Mouse (Mus musculus): ENCODE data around the gene Trappc6b. TPM values are rescaled to one million over a fixed set of nuclear protein-coding genes. Genes with fewer than 3 reads are reported as not detected.
A peak's percentile ranks its signal among the peaks of the same experiment; 100 is the strongest.
"Not testable (repeated sequence)": the region's sequence is repeated elsewhere in the genome, so short reads cannot be mapped to it uniquely, and the experiment has no call there.

Gene Trappc6b
- total RNA-seq, 2 experiments from 2014 or later = 46.4 to 60.7 TPM

GRCm38 (mm10) chr12:59072286-59072685, 11.0 kb upstream of the Trappc6b start:
- no peak for TF ChIP-seq CTCF (IDR thresholded peaks at IDR 0.05)
- no peak for DNase-seq
- intact Hi-C loops (cut with DNase I) = no loop called here
- Histone ChIP-seq H3K27ac (no peak overlapping the region), H3K4me3 (no peak overlapping the region)

DNA sequence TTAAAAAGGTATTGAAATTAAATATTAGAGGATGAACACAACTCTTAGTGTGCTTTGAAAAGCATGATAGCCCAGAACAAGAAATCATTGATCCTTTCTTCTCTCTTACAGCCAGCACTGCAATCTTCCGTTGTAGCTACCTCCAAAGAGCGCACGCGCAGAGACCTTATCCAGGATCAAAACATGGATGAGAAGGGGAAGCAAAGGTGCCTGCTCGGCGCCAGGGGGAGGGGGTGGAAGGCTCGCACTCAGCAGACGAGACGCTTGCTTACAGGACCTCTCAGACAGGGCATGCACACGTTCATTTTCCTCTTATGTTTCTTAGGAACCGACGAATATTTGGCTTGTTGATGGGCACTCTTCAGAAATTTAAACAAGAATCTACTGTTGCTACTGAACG, 7.5 kb upstream of the Trappc6b start:
- Histone ChIP-seq H3K4me3 (no peak overlapping the region), H3K27ac (no peak overlapping the region)
- no peak for TF ChIP-seq CTCF (IDR thresholded peaks at IDR 0.05)
- DNase-seq = no peak
- intact Hi-C loops (cut with DNase I) = no loop called here

- peak overlapping the region; percentile 96 for H3K27ac ChIP-seq
- intact Hi-C loops (cut with DNase I) = loop anchor here (2.0 kb wide), 2 partner anchors 64 to 152 kb away; partner anchors contain the start of gene Fbxo33
- DNase-seq = no peak
- peak overlapping the region; percentile 94 for H3K4me3 ChIP-seq
- TF ChIP-seq CTCF (IDR thresholded peaks at IDR 0.05) = no peak
These were observed 5.8 kb upstream of the Trappc6b start for GRCm38 (mm10) chr12:59067095-59067494.

DNA sequence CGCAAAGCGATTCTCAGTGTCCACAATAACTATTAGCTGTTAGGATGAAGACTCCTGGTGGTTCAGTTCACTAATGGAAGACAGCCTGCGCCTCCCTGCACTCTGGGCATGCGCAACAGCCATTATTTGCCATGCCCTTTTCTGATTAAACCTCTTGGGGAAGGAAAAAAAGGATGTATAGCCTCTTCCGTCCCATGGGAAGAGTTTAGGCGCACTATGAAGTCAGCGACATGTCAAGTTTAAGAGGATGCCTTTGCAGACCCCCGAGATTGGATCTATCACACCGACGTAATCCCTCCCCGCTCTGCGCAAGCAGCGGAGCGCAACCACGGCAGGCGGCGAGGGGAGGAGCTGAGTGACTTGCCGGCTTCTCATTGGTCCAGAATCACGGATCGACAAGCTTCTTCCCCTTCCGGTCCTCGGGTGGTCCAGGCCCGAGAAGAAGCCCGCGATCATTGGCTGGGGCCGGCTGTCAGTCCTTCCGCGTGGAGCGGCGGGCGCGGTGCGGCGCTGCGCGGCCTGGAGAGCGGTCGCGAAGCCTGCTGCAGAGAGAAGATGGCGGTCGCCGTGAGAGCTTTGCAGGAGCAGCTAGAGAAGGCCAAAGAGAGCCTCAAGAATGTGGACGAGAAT, 5.3 kb upstream of the Trappc6b start, which contains the start of gene Pnn:
TSS of gene Pnn (plus strand) at position 437 of the 630 bp plus-strand sequence.
- intact Hi-C loops (cut with DNase I) = loop anchor here (2.0 kb wide), 2 partner anchors 64 to 152 kb away; partner anchors contain the start of gene Fbxo33
- DNase-seq = peak; percentile 98
- TF ChIP-seq CTCF (IDR thresholded peaks at IDR 0.05) = peak; percentile 43
- Histone ChIP-seq H3K27ac (peak within 1 kb of the TSS; percentile 96), H3K4me3 (peak within 1 kb of the TSS; percentile 94)

GRCm38 (mm10) chr12:59065776-59066175, 4.5 kb upstream of the Trappc6b start:
- peak overlapping the region; percentile 94 for H3K4me3 ChIP-seq
- intact Hi-C loops (cut with DNase I) = loop anchor here (2.0 kb wide), 2 partner anchors 65 to 153 kb away; partner anchors contain the start of gene Fbxo33
- no peak for TF ChIP-seq CTCF (IDR thresholded peaks at IDR 0.05)
- H3K27ac ChIP-seq = peak overlapping the region; percentile 96
- DNase-seq = no peak

GRCm38 (mm10) chr12:59064837-59065236, 3.6 kb upstream of the Trappc6b start:
- DNase-seq = no peak
- no peak overlapping the region for H3K4me3 ChIP-seq
- TF ChIP-seq CTCF (IDR thresholded peaks at IDR 0.05) = no peak
- no peak overlapping the region for H3K27ac ChIP-seq
- intact Hi-C loops (cut with DNase I) = no loop called here

DNA sequence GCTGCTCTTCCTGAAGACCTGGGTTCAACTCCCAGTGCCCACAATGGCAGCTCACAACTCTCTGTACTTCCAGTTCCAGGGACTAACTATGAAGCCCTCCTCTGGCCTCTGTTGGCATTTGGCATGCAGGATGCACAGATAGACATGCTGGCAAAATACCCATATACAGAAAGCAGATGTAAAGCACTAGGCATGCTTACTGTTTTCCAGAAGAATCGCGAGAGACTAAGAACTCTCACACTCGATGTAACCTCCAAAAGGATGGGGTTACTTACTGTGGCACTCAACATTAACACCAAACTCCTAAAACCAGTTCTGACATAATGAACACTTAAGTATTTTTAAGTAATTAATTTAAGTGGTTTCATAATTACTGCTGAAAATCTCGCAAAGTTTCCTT, 950 bp downstream of the Trappc6b start:
- TF ChIP-seq CTCF (IDR thresholded peaks at IDR 0.05) = no peak
- Histone ChIP-seq H3K4me3 (peak overlapping the region; percentile 84), H3K27ac (peak overlapping the region; percentile 96)
- intact Hi-C loops (cut with DNase I) = loop anchor here (2.0 kb wide), 1 partner anchor 48 kb away; the partner anchor contains the start of genes Gemin2 and Sec23a
- DNase-seq = no peak

GRCm38 (mm10) chr12:59058242-59058641, 3.0 kb downstream of the Trappc6b start:
- DNase-seq; intact Hi-C loops (cut with DNase I): not testable (repeated sequence)

DNA sequence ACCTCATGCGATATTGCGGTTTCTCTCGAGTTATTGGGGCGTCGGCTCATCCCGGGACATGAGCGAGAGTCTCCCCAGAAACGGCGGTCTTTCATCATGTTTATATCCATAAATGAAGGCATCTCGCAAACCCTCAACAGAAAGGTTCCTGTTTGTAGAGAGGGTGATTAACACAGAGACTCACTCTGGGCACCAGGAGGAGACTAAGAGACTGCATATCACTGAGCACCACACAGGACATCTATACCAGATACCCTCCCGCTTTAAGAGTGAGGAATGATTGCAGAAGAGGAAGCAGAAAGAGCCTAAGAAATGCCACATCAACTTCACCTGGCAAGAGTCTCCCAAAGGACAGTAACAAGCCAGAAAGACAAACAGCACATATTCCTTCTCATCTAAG, 5.0 kb downstream of the Trappc6b start:
- no peak overlapping the region for H3K4me3 ChIP-seq
- DNase-seq = no peak
- intact Hi-C loops (cut with DNase I) = no loop called here
- no peak overlapping the region for H3K27ac ChIP-seq
- no peak for TF ChIP-seq CTCF (IDR thresholded peaks at IDR 0.05)

More at GRCm38 (mm10) chr12:59058242-59058641, 3.0 kb downstream of the Trappc6b start:
- H3K27ac ChIP-seq, H3K4me3 ChIP-seq: not testable (repeated sequence)

DNA sequence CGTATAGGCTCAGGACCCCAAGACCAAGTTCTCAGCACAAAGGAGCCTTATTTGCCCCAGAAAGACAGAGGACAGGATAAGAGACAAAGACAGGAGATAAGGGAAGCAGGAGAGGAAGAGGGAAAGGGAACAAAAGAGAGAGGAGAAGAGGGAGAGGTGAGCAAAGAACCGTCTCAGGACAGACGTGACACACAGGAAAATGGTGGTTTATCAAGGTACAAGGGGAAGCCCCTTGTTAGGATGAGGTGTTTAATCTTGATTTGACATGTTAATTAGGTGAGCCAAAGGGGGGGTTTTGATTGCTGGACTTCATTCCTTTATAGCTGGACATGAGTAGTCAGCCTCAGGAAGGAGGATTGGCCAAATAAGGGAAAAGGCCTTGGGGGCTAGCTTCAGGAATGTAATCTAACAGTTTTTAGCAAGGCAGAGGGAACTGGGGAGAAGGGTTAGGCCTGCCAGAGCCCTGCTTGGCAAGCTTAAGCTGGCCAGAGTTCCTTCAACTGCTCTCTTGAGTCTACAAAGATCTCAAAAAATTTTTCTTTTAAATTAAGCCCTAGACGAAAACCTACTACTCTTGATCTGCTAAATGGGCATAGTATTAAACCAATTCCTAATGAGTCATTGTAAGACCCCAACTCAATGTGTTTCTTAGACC, 5.9 kb downstream of the Trappc6b start:
- Histone ChIP-seq H3K4me3 (no peak overlapping the region), H3K27ac (no peak overlapping the region)
- intact Hi-C loops (cut with DNase I) = no loop called here
- DNase-seq = no peak
- no peak for TF ChIP-seq CTCF (IDR thresholded peaks at IDR 0.05)

DNA sequence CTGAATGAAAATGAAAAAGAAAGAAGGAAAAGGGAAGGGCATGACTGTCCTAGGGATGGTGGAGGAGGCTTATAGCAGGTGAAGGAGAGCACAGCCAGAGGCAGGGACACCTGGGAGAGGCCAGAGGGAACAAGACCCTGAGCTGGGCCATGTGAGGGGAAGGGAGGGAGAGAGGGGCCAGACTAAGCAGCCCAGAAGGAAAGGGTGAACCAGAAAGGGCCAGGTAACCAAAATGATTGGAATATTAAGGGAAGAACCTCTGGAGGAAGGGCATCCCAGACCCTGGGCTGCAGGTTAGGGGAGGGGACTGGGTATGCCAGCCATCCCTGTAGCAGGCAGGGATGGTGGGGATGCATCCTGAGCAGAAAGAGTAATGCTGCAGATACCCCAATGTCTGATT, 7.3 kb downstream of the Trappc6b start:
- intact Hi-C loops (cut with DNase I) = no loop called here
- H3K4me3 ChIP-seq = no peak overlapping the region

DNA sequence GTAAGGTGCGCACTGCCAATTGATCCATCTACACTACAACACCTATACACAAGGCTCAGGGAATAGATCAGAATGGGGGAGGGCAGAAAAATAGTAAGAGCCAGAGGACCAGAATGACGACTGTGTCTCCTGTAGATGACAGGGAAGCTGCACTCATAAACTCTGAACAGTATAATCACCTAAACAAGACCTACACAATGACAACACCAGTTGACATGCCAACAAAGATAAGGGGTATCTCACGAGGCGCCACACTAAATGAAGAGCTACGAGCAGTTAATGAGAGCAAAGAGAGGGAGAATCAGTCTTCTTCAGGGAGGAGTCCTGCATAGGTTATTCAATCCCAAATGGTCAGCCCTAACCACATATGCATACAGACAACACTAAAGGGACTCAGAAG, 8.1 kb downstream of the Trappc6b start:
- no peak for DNase-seq
- Histone ChIP-seq H3K27ac (no peak overlapping the region), H3K4me3 (no peak overlapping the region)
- no peak for TF ChIP-seq CTCF (IDR thresholded peaks at IDR 0.05)
- intact Hi-C loops (cut with DNase I) = no loop called here

More for the DNA sequence above, 7.3 kb downstream of the Trappc6b start:
- H3K27ac ChIP-seq = no peak overlapping the region
- no peak for TF ChIP-seq CTCF (IDR thresholded peaks at IDR 0.05)
- no peak for DNase-seq

DNA sequence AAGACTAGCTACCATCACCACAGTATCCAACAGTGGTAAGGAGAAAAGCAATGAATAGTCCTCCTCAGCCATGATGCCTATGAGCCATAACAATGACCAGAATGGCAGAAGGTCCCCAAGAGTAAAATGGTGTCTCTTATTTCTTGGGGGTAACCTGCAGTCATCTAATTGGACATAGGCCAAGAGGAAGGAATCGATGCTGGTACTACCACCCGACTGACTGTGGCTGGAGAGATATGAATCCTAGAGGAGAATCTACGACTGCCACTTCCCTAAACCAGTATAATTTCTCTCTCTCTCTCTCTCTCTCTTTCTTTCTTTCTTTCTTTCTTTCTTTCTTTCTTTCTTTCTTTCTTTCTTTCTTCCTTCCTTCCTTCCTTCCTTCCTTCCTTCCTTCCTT, 8.8 kb downstream of the Trappc6b start:
- TF ChIP-seq CTCF (IDR thresholded peaks at IDR 0.05) = no peak
- Histone ChIP-seq H3K4me3 (no peak overlapping the region), H3K27ac (no peak overlapping the region)
- DNase-seq = no peak
- intact Hi-C loops (cut with DNase I) = no loop called here

Data from gastrocnemius, adult 2 months (tissue).